Mouse (Mus musculus): ENCODE data around the gene Dmgdh. TPM values are rescaled to one million over a fixed set of nuclear protein-coding genes. Genes with fewer than 3 reads are reported as not detected.

Dmgdh gene
- polyA plus RNA-seq, 2 experiments, result 0.05 TPM; not detected in 1

DNA sequence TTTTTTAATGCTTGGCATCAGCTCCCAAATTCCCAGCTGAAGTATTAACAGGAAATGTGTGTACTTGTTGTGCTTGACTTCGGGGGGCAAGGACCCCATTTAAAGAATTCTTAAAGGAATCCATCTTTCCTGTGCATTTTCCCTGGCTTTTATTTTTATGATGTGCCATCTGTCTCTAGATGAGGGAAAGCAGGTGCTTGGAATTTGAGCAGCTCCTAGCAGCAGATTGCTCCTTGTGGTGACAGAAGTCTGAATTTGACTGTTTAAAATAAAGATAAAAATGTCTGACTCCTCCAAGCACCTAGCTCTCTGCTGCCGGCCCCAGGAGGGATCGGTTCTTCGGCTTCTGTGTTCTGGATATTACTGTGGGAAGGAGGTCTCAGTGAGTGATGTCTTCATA is 47.7 kb downstream of the Dmgdh start:
- H3K27ac ChIP-seq (replicated peaks; ENCODE audit: low read depth, low read length), result no peak overlapping the region
- ATAC-seq (ENCODE audit: low FRiP score, low read depth) (no peak), DNase-seq (ENCODE audit: low spot score) (no peak)
- TF ChIP-seq POLR2A (IDR thresholded peaks at IDR 0.05; ENCODE audit: borderline replicate concordance, extremely low read depth, insufficient read depth, insufficient read length), result no peak
- H3K4me1 ChIP-seq (ENCODE audit: control insufficient read depth, insufficient read depth, low read length), result no peaks in the 10 kb centered on the region
- no peaks in the 10 kb centered on the region for H3K27me3 ChIP-seq (ENCODE audit: control insufficient read depth, insufficient read depth, low read length)
- 58% methylated on average over 4 of the region's 4 CpGs for WGBS
- H3K4me2 ChIP-seq (replicated peaks; ENCODE audit: low read depth, low read length, severe bottlenecking), result no peak overlapping the region
- H3K4me3 ChIP-seq (replicated peaks; ENCODE audit: low read length), result no peak overlapping the region
- H3K36me3 ChIP-seq (ENCODE audit: control insufficient read depth, insufficient read depth, low read length), result no peaks in the 10 kb centered on the region
- H3K9me3 ChIP-seq (ENCODE audit: control insufficient read depth, low read length), result no peaks in the 10 kb centered on the region
- no peak overlapping the region for H3K9ac ChIP-seq (ENCODE audit: low read depth, low read length, severe bottlenecking)

- H3K4me1 ChIP-seq (ENCODE audit: control insufficient read depth, insufficient read depth, low read length), result no peaks in the 10 kb centered on the region
- ATAC-seq (ENCODE audit: low FRiP score, low read depth), result no peak
- no peak overlapping the region for H3K9ac ChIP-seq (ENCODE audit: low read depth, low read length, severe bottlenecking)
- H3K27me3 ChIP-seq (ENCODE audit: control insufficient read depth, insufficient read depth, low read length), result no peaks in the 10 kb centered on the region
- H3K4me2 ChIP-seq (replicated peaks; ENCODE audit: low read depth, low read length, severe bottlenecking), result no peak overlapping the region
- 83% methylated on average over 3 of the region's 3 CpGs for WGBS
- H3K27ac ChIP-seq (replicated peaks; ENCODE audit: low read depth, low read length), result no peak overlapping the region
- H3K9me3 ChIP-seq (ENCODE audit: control insufficient read depth, low read length), result no peaks in the 10 kb centered on the region
- no peaks in the 10 kb centered on the region for H3K36me3 ChIP-seq (ENCODE audit: control insufficient read depth, insufficient read depth, low read length)
- no peak for TF ChIP-seq POLR2A (IDR thresholded peaks at IDR 0.05; ENCODE audit: borderline replicate concordance, extremely low read depth, insufficient read depth, insufficient read length)
- no peak overlapping the region for H3K4me3 ChIP-seq (replicated peaks; ENCODE audit: low read length)
- DNase-seq (ENCODE audit: low spot score), result no peak
Observed at GRCm38 (mm10) chr13:93723455-93723854, 49.2 kb downstream of the Dmgdh start.

- Histone ChIP-seq H3K9me3 (ENCODE audit: control insufficient read depth, low read length) (no peaks in the 10 kb centered on the region), H3K27me3 (ENCODE audit: control insufficient read depth, insufficient read depth, low read length) (no peaks in the 10 kb centered on the region), H3K4me2 (replicated peaks; ENCODE audit: low read depth, low read length, severe bottlenecking) (no peak overlapping the region), H3K9ac (ENCODE audit: low read depth, low read length, severe bottlenecking) (no peak overlapping the region), H3K27ac (replicated peaks; ENCODE audit: low read depth, low read length) (no peak overlapping the region), H3K36me3 (ENCODE audit: control insufficient read depth, insufficient read depth, low read length) (no peaks in the 10 kb centered on the region), H3K4me1 (ENCODE audit: control insufficient read depth, insufficient read depth, low read length) (no peaks in the 10 kb centered on the region), H3K4me3 (replicated peaks; ENCODE audit: low read length) (no peak overlapping the region)
- TF ChIP-seq POLR2A (IDR thresholded peaks at IDR 0.05; ENCODE audit: borderline replicate concordance, extremely low read depth, insufficient read depth, insufficient read length), result no peak
- WGBS, result 34% methylated on average over 2 of the region's 2 CpGs
- no peak for ATAC-seq (ENCODE audit: low FRiP score, low read depth)
- no peak for DNase-seq (ENCODE audit: low spot score)
Observed at GRCm38 (mm10) chr13:93724206-93724605, 50.0 kb downstream of the Dmgdh start.

DNA sequence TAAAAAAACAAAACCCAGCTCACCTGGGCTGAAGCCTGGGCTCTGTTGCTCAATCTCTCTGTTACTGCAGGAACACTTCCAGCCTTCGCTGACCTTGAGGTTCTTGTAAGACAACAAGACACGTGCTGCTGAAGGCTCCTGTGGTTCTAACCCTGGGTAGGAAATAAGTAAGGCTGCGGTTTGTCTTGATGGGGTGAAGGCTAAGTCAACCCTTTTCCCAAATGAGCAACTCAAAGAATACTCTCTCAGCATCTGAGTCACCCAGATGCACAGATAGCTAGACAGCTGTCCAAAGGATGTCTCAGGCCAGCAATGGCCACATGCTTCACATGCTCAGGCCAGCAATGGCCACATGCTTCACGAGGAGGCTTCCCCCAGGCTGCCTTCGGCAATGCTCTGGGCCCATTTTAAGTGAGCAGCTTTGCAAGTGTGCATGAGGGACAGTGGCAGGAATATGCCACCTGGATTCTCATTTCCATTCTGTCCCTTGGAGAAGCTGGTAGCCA is 61.0 kb downstream of the Dmgdh start:
- Histone ChIP-seq H3K27ac (replicated peaks; ENCODE audit: low read depth, low read length) (no peak overlapping the region), H3K4me3 (replicated peaks; ENCODE audit: low read length) (no peak overlapping the region), H3K4me2 (replicated peaks; ENCODE audit: low read depth, low read length, severe bottlenecking) (no peak overlapping the region), H3K9ac (ENCODE audit: low read depth, low read length, severe bottlenecking) (no peak overlapping the region), H3K4me1 (ENCODE audit: control insufficient read depth, insufficient read depth, low read length) (no peaks in the 10 kb centered on the region), H3K36me3 (ENCODE audit: control insufficient read depth, insufficient read depth, low read length) (no peaks in the 10 kb centered on the region), H3K27me3 (ENCODE audit: control insufficient read depth, insufficient read depth, low read length) (no peaks in the 10 kb centered on the region), H3K9me3 (ENCODE audit: control insufficient read depth, low read length) (no peaks in the 10 kb centered on the region)
- ATAC-seq (ENCODE audit: low FRiP score, low read depth) (no peak), DNase-seq (ENCODE audit: low spot score) (no peak)
- 85% methylated on average over 5 of the region's 5 CpGs for WGBS
- TF ChIP-seq POLR2A (IDR thresholded peaks at IDR 0.05; ENCODE audit: borderline replicate concordance, extremely low read depth, insufficient read depth, insufficient read length), result no peak

GRCm38 (mm10) chr13:93744118-93744517 is 69.9 kb downstream of the Dmgdh start:
- WGBS, result 55% methylated on average over 8 of the region's 8 CpGs
- Histone ChIP-seq H3K4me1 (ENCODE audit: control insufficient read depth, insufficient read depth, low read length) (no peaks in the 10 kb centered on the region), H3K27ac (replicated peaks; ENCODE audit: low read depth, low read length) (no peak overlapping the region), H3K4me3 (replicated peaks; ENCODE audit: low read length) (no peak overlapping the region), H3K9ac (ENCODE audit: low read depth, low read length, severe bottlenecking) (no peak overlapping the region), H3K36me3 (ENCODE audit: control insufficient read depth, insufficient read depth, low read length) (no peaks in the 10 kb centered on the region), H3K27me3 (ENCODE audit: control insufficient read depth, insufficient read depth, low read length) (no peaks in the 10 kb centered on the region), H3K4me2 (replicated peaks; ENCODE audit: low read depth, low read length, severe bottlenecking) (no peak overlapping the region), H3K9me3 (ENCODE audit: control insufficient read depth, low read length) (no peaks in the 10 kb centered on the region)
- DNase-seq (ENCODE audit: low spot score) (no peak), ATAC-seq (ENCODE audit: low FRiP score, low read depth) (no peak)
- TF ChIP-seq POLR2A (IDR thresholded peaks at IDR 0.05; ENCODE audit: borderline replicate concordance, extremely low read depth, insufficient read depth, insufficient read length), result no peak
